Mouse (Mus musculus) midbrain, embryonic 15.5 days (tissue): Measurements from ENCODE around the gene Dgkd. TPM values are rescaled to one million over a fixed set of nuclear protein-coding genes. Genes with fewer than 3 reads are reported as not detected.

Experiments
- ATAC-seq: fragments of 200-750 bp; cut with Nextera tagmentation; replicated peaks from 2 replicates; pipeline ENCODE4 v1.8.0; 2017; ENCODE audit warnings: moderate TSS enrichment
- H3K27ac ChIP-seq: fragments of 300-500 bp; sonication (generic); 2 replicates; pipeline ENCODE4 v1.5.1; 2015; ENCODE audit warnings: mild to moderate bottlenecking, inconsistent platforms
- H3K27me3 ChIP-seq: fragments of 300-500 bp; sonication (generic); replicated peaks from 2 replicates; pipeline ENCODE4 v1.6.1; 2015; ENCODE audit warnings: inconsistent platforms
- H3K36me3 ChIP-seq: fragments of 300-500 bp; sonication (generic); replicated peaks from 2 replicates; pipeline ENCODE4 v1.6.1; 2015; ENCODE audit warnings: inconsistent platforms
- H3K4me1 ChIP-seq: fragments of 300-500 bp; sonication (generic); 2 replicates; pipeline ENCODE4 v1.6.1; 2015; ENCODE audit warnings: inconsistent platforms
- H3K4me2 ChIP-seq: fragments of 300-500 bp; sonication (generic); 2 replicates; pipeline ENCODE4 v1.6.1; 2015; ENCODE audit warnings: inconsistent platforms, mild to moderate bottlenecking, moderate library complexity
- H3K4me3 ChIP-seq: fragments of 300-500 bp; sonication (generic); 2 replicates; pipeline ENCODE4 v1.5.1; 2015; ENCODE audit warnings: mild to moderate bottlenecking, inconsistent platforms
- H3K9ac ChIP-seq: fragments of 300-500 bp; sonication (generic); 2 replicates; pipeline ENCODE4 v1.6.1; 2015; ENCODE audit warnings: mild to moderate bottlenecking, inconsistent platforms
- H3K9me3 ChIP-seq: fragments of 300-500 bp; sonication (generic); 2 replicates; pipeline ENCODE4 v1.6.1; 2016; ENCODE audit warnings: inconsistent platforms
- WGBS: fragments of 180-500 bp; shearing (Covaris S2); methylation state at CpG from one replicate; pipeline ENCODE4 v1.1.7; 2015; ENCODE audit warnings: mixed read lengths; 5-methylcytosine and 5-hydroxymethylcytosine counted together
- polyA plus RNA-seq: library from polyadenylated mRNA; unstranded; fragments of >200 nt; fragmentation: Nextera tagmentation; extraction: Ambion mirVana; gene quantifications from 2 replicates; pipeline ENCODE4 v1.2.1, GENCODE M21; 2015

The Dgkd gene
- polyA plus RNA-seq, 1 experiment from 2014 or later: 52.8 TPM

DNA sequence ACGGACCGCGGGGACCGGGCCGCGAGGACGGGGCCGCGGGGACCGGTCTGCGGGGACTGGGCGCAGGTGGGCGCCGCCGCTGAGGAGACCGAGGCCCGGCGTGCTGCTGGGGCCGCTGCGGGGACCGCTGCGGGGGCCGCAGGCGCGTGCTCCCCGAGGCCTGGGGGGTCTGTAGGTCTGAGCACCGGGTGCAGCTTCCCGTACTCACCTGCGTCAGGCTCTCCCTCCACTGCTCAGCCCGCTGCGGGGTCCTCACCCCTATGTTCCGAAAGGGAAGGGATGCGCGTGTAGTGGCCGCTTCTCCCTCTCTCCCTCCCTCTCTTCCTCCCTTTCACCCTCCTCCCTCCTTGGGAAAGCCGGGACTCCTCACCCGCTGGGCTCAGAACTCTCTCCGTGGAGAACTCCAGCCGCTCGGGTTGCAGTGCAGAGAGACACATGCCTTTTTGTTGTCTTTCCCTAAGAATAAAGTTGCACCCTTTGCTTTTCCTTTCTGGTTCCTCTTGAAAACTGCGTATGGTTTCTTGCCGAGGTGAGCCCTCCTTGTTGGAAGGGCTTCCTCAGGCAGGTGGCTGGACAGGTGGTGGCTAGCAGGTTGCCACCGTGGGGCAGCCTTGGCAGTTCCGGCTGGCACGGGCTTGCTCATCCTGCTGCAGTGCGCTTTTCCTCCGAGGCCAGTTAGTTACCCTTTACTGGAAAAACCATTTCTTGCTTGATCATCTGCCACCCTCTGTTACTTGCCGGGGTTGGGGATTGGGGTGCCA lies 694 bp downstream of the Dgkd start:
- Histone ChIP-seq H3K4me2 (peak overlapping the region; percentile 88), H3K9me3 (no peaks in the 10 kb centered on the region), H3K36me3 (no peaks in the 10 kb centered on the region), H3K4me3 (peak overlapping the region; percentile 82), H3K27me3 (no peaks in the 10 kb centered on the region), H3K27ac (peak overlapping the region; percentile 79), H3K4me1 (peaks cover 22% of the 10 kb centered on the region), H3K9ac (peak overlapping the region; percentile 81)
- under 1% methylated on average over 36 of the region's 48 CpGs for WGBS
- peak; percentile 70 for ATAC-seq

DNA sequence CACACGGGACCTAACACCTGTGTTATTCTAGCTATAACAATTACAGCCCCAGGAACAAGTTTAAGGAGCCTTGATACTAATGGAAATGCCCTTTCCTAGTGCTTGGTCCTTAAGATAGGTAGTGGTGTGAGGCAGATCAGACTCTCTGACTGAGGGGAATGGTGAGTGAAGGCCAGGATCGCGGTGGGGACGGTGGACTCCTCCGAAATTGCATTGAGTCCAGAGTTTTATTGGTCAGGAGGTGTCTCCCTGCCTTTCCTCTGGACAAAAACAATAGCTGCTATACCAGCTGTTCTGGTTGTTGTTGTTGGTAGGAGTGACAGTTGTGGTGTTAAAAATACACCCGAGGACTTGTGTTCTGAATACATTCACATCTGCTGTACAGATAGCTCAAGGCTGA lies 1.3 kb downstream of the Dgkd start:
- peak overlapping the region; percentile 88 for H3K4me2 ChIP-seq
- H3K36me3 ChIP-seq: no peaks in the 10 kb centered on the region
- no peaks in the 10 kb centered on the region for H3K27me3 ChIP-seq
- H3K9me3 ChIP-seq: no peaks in the 10 kb centered on the region
- H3K27ac ChIP-seq: no peak overlapping the region
- H3K9ac ChIP-seq: peak overlapping the region; percentile 81; the same call in 1 of the 2 replicates
- H3K4me1 ChIP-seq: peaks cover 22% of the 10 kb centered on the region
- peak overlapping the region; percentile 82 for H3K4me3 ChIP-seq
- 23% methylated on average over 6 of the region's 6 CpGs for WGBS
- no peak for ATAC-seq

DNA sequence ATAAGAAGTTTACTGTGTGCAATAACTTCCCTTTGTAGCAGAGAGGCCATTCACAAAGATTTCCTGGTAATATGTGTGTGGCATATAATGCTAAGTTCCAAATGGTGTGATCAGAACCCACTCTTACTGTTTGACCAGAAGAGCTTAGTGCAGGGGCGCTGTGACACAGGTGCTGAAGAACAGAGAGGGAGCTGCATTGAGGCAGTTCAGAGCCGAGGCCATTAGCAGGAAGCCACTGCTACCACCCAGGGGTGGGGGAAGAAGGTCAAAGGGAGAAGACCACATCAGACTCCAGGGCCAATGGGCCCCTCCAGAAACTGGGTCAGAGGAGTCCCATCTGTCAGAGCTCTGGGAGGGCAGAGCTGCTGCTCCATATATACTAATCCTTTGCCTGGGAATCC lies 1.8 kb downstream of the Dgkd start:
- no peak for ATAC-seq
- WGBS: 28% methylated on average over 2 of the region's 2 CpGs
- H3K4me1 ChIP-seq: peaks cover 22% of the 10 kb centered on the region
- no peaks in the 10 kb centered on the region for H3K9me3 ChIP-seq
- no peak overlapping the region for H3K27ac ChIP-seq
- peak overlapping the region; percentile 88 for H3K4me2 ChIP-seq
- peak overlapping the region; percentile 82 for H3K4me3 ChIP-seq
- 0 out of 2 replicates have a peak overlapping the region, but pooled peaks have one; percentile 20 for H3K9ac ChIP-seq
- no peaks in the 10 kb centered on the region for H3K36me3 ChIP-seq
- H3K27me3 ChIP-seq: no peaks in the 10 kb centered on the region

DNA sequence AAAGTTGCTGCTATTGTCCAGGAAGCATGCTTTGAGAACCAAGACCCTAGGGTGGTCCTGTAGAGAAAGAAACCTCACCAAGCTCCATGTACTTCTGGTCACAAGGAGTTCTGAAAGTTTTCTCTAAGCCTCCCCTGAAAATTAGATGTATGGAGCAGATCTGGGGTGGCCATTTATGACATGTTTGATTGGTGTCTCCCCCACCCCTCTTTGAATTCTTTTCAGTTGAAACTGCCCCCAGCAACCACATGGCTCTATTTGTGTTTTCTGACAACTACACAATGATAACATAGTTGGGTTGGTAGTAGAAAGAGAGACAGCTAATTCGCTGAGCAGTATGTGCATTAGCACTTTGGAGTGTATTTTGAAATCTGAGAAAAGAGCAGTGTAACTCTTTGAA lies 2.4 kb downstream of the Dgkd start:
- Histone ChIP-seq H3K27me3 (no peaks in the 10 kb centered on the region), H3K4me1 (peaks cover 22% of the 10 kb centered on the region), H3K27ac (no peak overlapping the region), H3K4me2 (no peak overlapping the region), H3K4me3 (no peak overlapping the region), H3K36me3 (no peaks in the 10 kb centered on the region), H3K9me3 (no peaks in the 10 kb centered on the region), H3K9ac (no peak overlapping the region)
- 80% methylated on average over 1 of the region's 1 CpGs for WGBS
- no peak for ATAC-seq

DNA sequence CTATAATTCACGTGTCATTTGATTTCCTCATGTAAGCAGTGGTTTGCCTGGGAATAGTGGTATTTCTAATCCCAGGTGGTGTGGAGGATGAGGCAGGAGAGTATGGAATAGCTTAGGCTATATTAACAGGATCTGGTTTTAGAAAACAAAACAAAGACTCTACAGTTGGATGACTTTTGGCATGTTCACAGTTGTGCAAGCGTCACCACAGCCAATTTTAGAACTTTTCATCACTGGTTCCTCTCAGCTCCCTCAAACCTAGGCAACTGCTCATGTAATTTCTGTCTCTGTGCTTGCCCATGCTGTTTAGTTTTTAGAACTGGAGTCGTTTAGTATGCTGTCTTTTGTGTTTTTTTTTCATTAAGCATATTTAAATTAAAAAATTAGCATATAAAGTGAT lies 3.7 kb downstream of the Dgkd start:
- Histone ChIP-seq H3K36me3 (no peaks in the 10 kb centered on the region), H3K4me3 (no peak overlapping the region), H3K4me1 (peaks cover 22% of the 10 kb centered on the region), H3K4me2 (no peak overlapping the region), H3K27ac (no peak overlapping the region), H3K27me3 (no peaks in the 10 kb centered on the region), H3K9me3 (no peaks in the 10 kb centered on the region), H3K9ac (no peak overlapping the region)
- 87% methylated on average over 3 of the region's 3 CpGs for WGBS
- no peak for ATAC-seq

DNA sequence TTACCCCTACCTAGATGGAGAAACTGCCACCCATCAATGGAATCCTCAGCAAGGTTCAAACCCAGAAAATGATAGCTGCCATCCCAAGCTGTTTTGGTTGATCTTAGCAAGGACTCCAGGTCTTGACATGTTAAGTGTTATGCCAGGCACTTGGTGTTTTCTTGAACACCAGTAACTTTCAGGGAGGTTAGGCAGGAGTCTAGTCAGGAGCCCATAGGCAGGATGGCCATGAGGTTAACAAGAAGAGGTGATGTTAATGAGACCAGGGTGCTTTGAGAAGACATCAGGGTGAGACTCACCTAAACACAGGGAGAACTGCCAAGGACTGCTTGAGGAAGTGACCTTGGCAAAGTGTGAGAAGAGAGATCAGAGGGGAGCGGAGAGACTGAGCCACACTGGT lies 4.9 kb downstream of the Dgkd start:
- Histone ChIP-seq H3K4me3 (no peak overlapping the region), H3K9ac (no peak overlapping the region), H3K36me3 (no peaks in the 10 kb centered on the region), H3K27me3 (no peaks in the 10 kb centered on the region), H3K9me3 (no peaks in the 10 kb centered on the region), H3K4me1 (peaks cover 16% of the 10 kb centered on the region), H3K27ac (no peak overlapping the region), H3K4me2 (no peak overlapping the region)
- no peak for ATAC-seq
- 94% methylated on average over 1 of the region's 1 CpGs for WGBS

DNA sequence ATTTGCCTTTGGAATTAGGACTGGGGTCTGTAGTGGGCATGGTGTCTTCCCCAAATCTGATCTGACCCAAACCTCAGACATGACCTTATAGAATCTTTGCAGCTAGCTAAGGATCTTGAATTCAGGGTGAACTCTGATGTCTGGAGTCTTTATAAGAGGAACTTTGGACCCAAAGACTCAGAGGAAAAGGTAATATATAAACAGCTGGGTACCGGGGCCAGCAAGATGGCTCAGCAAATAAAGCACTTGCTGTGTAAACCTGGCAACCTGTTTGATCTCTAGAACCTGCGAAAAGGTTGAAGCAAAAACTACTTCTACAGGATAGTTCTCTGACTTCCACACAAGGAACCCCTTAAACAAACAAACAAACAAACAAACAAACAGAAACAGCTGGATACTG lies 5.4 kb downstream of the Dgkd start:
- 92% methylated on average over 2 of the region's 2 CpGs for WGBS
- Histone ChIP-seq H3K4me3 (no peak overlapping the region), H3K4me2 (no peak overlapping the region), H3K9ac (no peak overlapping the region), H3K27ac (no peak overlapping the region), H3K27me3 (no peaks in the 10 kb centered on the region), H3K4me1 (peaks cover 16% of the 10 kb centered on the region), H3K36me3 (no peaks in the 10 kb centered on the region), H3K9me3 (no peaks in the 10 kb centered on the region)
- ATAC-seq: no peak

DNA sequence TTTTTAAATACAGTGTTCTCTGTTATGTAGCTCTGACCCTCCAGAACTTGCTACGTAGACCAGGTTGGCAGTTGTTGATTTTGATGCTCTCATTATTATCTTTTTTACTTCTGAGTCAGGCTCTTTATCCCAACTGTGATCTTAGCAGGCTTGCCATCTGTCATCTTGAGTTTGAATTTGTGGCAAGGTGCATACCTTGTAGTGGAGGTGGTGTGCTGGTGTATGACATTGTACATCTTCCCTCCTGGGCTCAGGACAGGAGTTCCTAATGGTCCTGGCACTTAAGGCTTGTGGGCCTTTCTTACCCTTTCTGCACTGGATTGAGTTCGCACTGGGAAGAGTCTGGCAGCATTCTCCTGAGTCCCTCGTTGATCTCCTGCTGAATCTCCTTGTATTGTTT lies 10.5 kb downstream of the Dgkd start:
- 75% methylated on average over 3 of the region's 3 CpGs for WGBS
- H3K9me3 ChIP-seq: no peaks in the 10 kb centered on the region
- H3K36me3 ChIP-seq: no peaks in the 10 kb centered on the region
- H3K9ac ChIP-seq: no peak overlapping the region
- H3K27me3 ChIP-seq: no peaks in the 10 kb centered on the region
- no peaks in the 10 kb centered on the region for H3K4me1 ChIP-seq
- no peak overlapping the region for H3K27ac ChIP-seq
- no peak for ATAC-seq
- no peak overlapping the region for H3K4me3 ChIP-seq
- H3K4me2 ChIP-seq: no peak overlapping the region

DNA sequence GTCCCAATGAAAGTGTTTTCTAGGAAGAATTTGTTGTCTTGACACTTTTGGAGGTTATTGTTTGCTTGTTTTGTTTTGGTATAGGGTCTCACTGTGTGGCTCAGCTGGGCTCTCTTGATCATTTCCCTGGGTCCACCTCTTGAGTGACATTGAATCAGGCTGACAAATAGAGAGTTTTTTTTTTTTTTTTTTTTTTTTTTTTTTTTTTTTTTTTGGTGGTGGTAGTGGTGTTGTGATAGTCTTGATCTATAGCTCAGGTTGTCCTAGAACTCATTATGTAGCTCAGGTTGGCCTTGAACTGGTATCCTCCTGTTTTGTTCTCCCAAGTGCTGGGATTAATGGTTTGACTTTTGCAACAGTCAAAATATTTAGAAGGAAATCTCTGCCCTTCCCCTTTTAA lies 11.8 kb downstream of the Dgkd start:
- Histone ChIP-seq H3K9ac (no peak overlapping the region), H3K36me3 (no peaks in the 10 kb centered on the region), H3K4me2 (no peak overlapping the region), H3K4me1 (no peaks in the 10 kb centered on the region), H3K27me3 (no peaks in the 10 kb centered on the region), H3K27ac (no peak overlapping the region), H3K4me3 (no peak overlapping the region), H3K9me3 (no peaks in the 10 kb centered on the region)
- no peak for ATAC-seq

DNA sequence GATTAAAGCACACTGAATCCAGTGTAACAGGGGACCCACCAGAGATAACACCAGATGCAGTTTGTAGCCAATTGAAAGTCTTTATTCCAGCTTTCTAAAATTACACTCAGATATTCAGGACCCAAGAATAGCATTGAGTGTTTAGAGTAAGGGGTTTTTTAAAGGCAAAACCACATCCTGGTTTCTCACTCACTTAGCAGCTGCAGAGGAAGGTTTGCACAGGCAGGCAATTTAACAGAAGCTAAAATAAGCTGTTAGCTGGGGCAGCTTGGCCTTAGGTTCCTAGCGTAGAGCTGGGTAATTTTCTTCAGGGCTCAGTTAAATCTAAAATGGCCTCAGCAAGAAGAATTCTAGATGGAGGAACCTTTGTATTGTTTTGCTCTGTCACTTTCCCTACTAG lies 13.6 kb downstream of the Dgkd start:
- H3K9ac ChIP-seq: no peak overlapping the region
- H3K4me2 ChIP-seq: no peak overlapping the region
- H3K27me3 ChIP-seq: no peaks in the 10 kb centered on the region
- no peak overlapping the region for H3K27ac ChIP-seq
- H3K4me3 ChIP-seq: no peak overlapping the region
- 98% methylated on average over 1 of the region's 1 CpGs for WGBS
- H3K36me3 ChIP-seq: no peaks in the 10 kb centered on the region
- H3K9me3 ChIP-seq: no peaks in the 10 kb centered on the region
- H3K4me1 ChIP-seq: no peaks in the 10 kb centered on the region
- no peak for ATAC-seq

DNA sequence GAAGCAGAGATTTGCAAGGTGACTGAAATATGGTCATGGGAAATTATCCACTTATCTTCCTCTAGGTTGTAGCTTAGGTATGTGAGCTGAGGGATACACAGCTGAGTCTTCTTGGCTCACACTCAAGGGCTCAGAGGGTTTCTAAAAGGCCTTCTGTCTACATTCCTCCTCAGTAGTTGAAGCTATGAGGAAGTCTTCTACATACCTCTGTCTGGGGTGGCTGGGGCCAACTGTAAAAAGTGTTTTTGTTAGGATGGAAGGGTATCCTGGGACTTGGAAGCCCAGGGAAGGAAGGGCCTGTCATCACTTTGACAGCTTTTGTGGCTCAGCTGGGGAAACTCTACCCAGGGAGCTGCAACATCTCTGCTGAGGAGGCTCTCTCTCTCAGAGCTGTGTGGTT lies 18.5 kb downstream of the Dgkd start:
- no peak overlapping the region for H3K27ac ChIP-seq
- H3K9me3 ChIP-seq: no peaks in the 10 kb centered on the region
- H3K27me3 ChIP-seq: no peaks in the 10 kb centered on the region
- H3K4me3 ChIP-seq: no peak overlapping the region
- H3K36me3 ChIP-seq: no peaks in the 10 kb centered on the region
- no peak overlapping the region for H3K9ac ChIP-seq
- H3K4me1 ChIP-seq: no peaks in the 10 kb centered on the region
- no peak overlapping the region for H3K4me2 ChIP-seq
- ATAC-seq: no peak

DNA sequence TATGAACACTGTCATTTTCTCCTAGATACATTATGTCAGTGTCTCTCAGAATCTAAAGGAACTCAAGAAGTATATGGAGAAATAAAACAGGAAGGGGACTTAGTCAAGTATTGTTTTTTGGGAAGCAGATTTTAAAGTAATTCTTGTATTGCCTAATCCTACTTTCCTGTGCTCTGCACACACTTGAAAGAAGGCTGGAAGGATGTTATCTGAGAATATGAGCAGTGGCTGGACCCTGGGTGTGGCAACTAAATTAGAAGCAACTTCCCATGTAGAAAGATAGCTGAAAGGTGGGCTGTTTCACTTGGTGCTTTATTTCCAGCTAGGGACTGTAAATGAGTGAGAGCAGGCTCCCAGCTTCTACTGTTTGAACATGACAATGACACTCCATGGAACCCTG lies 20.0 kb downstream of the Dgkd start:
- no peak for ATAC-seq
- Histone ChIP-seq H3K27me3 (no peaks in the 10 kb centered on the region), H3K4me2 (no peak overlapping the region)

DNA sequence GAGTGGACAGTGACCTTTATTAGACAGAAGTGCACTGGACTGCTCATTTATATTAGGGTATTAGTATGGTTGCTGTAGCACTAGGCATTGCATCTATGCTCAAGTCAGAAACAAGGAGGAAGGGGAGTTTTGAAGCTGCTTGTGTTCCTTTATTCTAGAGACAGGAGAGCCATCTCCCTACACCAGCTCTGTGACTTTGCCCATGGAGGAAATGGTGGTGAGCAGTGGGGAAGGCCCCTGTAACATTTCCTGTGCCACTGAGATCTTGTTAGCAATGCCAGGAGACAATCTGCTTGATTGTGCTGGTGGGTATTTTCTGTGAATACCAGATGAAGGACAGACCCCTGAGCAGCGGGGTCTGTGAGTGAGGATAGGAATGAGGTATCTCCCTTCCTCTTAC lies 23.0 kb downstream of the Dgkd start:
- Histone ChIP-seq H3K9me3 (no peaks in the 10 kb centered on the region), H3K27me3 (no peaks in the 10 kb centered on the region), H3K27ac (no peak overlapping the region), H3K36me3 (no peaks in the 10 kb centered on the region), H3K4me3 (no peak overlapping the region), H3K4me1 (peaks cover 24% of the 10 kb centered on the region), H3K4me2 (no peak overlapping the region), H3K9ac (no peak overlapping the region)
- ATAC-seq: no peak
- 93% methylated on average over 1 of the region's 1 CpGs for WGBS

More for the DNA sequence above, 20.0 kb downstream of the Dgkd start:
- H3K4me3 ChIP-seq: no peak overlapping the region
- peaks cover 12% of the 10 kb centered on the region for H3K4me1 ChIP-seq
- H3K9me3 ChIP-seq: no peaks in the 10 kb centered on the region
- H3K36me3 ChIP-seq: no peaks in the 10 kb centered on the region
- H3K27ac ChIP-seq: no peak overlapping the region
- H3K9ac ChIP-seq: no peak overlapping the region
